8 mouse cellular contexts compared by ENCODE assay signal in genomic region chr13:55362453-55363060, GRCm38 (mm10). TPM values are rescaled to one million over a fixed set of nuclear protein-coding genes. Genes with fewer than 3 reads are reported as not detected.
DNase-seq lines count a peak whose midpoint lies in the region; ATAC-seq lines count a peak whose summit lies in the region.

Gene Lman2, minus strand, starts transcription at chr13:55362783.

- DNase-seq in c-Kit-negative CD71-positive TER-119-positive erythroid progenitor cells, embryonic 14.5 days (ENCODE audit: low read depth, low spot score), result peak; percentile 93
- DNase-seq in fibroblast of lung, adult 2 months (ENCODE audit: low read depth), result peak; percentile 99
- peak; percentile 98 for DNase-seq in kidney, postnatal 14 days
- DNase-seq in liver, embryonic 13.5 days, result peak; percentile 93
- DNase-seq in neural tube, embryonic 10.5 days (ENCODE audit: extremely low spot score, low spot score), result peak; percentile 96

- H3K4me2 ChIP-seq in heart, embryonic 14.5 days (ENCODE audit: low read length), result peak within 1 kb of the TSS; percentile 89
- H3K4me2 ChIP-seq in liver, embryonic 13.5 days, result peak within 1 kb of the TSS; percentile 84
- H3K4me2 ChIP-seq in stomach, embryonic 16.5 days (ENCODE audit: low read depth, low read length), result peak within 1 kb of the TSS; percentile 77

- peak; percentile 98 for ATAC-seq in CD4-positive, CD25-positive, alpha-beta regulatory T cell, adult 4 months
- peak; percentile 97 for ATAC-seq in heart, embryonic 14.5 days (ENCODE audit: insufficient number of reproducible peaks, insufficient read depth, low FRiP score, low read depth)
- ATAC-seq in liver, embryonic 13.5 days (ENCODE audit: low read depth), result peak; percentile 96
- peak; percentile 99 for ATAC-seq in stomach, embryonic 16.5 days (ENCODE audit: insufficient read depth, low FRiP score)

- H3K27me3 ChIP-seq in heart, embryonic 14.5 days (ENCODE audit: control insufficient read depth, insufficient read depth, low read length), result no peaks in the 10 kb centered on the region
- H3K27me3 ChIP-seq in liver, embryonic 13.5 days, result 0 out of 2 replicates have a peak, but pooled peaks cover 2% of the 10 kb centered on the region
- no peaks in the 10 kb centered on the region for H3K27me3 ChIP-seq in stomach, embryonic 16.5 days (ENCODE audit: control insufficient read depth, insufficient read depth, low read length)

- under 1% methylated on average over 35 of the region's 35 CpGs for WGBS in heart, embryonic 14.5 days
- WGBS in liver, embryonic 13.5 days (ENCODE audit: insufficient replicate concordance), result under 1% methylated on average over 35 of the region's 35 CpGs
- WGBS in stomach, embryonic 16.5 days, result under 1% methylated on average over 35 of the region's 35 CpGs

- H3K9ac ChIP-seq in heart, embryonic 14.5 days (ENCODE audit: low read length), result peak within 1 kb of the TSS; percentile 94
- H3K9ac ChIP-seq in liver, embryonic 13.5 days, result peak within 1 kb of the TSS; percentile 93
- peak within 1 kb of the TSS; percentile 96 for H3K9ac ChIP-seq in stomach, embryonic 16.5 days (ENCODE audit: low read length)

- H3K4me1 ChIP-seq in heart, embryonic 14.5 days (ENCODE audit: control insufficient read depth in 2 of 2, insufficient read depth in 2 of 2, low read length in 2 of 2), result peaks cover 3 to 13% of the 10 kb centered on the region in 2 experiments
- peaks cover 49% of the 10 kb centered on the region for H3K4me1 ChIP-seq in liver, embryonic 13.5 days (replicated peaks)
- peaks cover 14% of the 10 kb centered on the region for H3K4me1 ChIP-seq in stomach, embryonic 16.5 days (ENCODE audit: control insufficient read depth, insufficient read depth, low read length)

- peak within 1 kb of the TSS; percentile 90 to 95 for H3K4me3 ChIP-seq in heart, embryonic 14.5 days (ENCODE audit: control insufficient read depth in 1 of 2, insufficient read depth in 1 of 2, low read depth in 1 of 2, low read length in 2 of 2)
- peak within 1 kb of the TSS; percentile 93 for H3K4me3 ChIP-seq in liver, embryonic 13.5 days (replicated peaks)
- H3K4me3 ChIP-seq in stomach, embryonic 16.5 days (replicated peaks; ENCODE audit: low read length), result peak within 1 kb of the TSS; percentile 99

- H3K36me3 ChIP-seq in heart, embryonic 14.5 days (ENCODE audit: control insufficient read depth, insufficient read depth, low read length), result peaks cover 35% of the 10 kb centered on the region
- peaks cover 36% of the 10 kb centered on the region for H3K36me3 ChIP-seq in liver, embryonic 13.5 days
- H3K36me3 ChIP-seq in stomach, embryonic 16.5 days (ENCODE audit: control insufficient read depth, insufficient read depth, low read length), result peaks cover 12% of the 10 kb centered on the region; the same call in 1 of the 2 replicates

- H3K9me3 ChIP-seq in heart, embryonic 14.5 days (ENCODE audit: control insufficient read depth, low read length), result no peaks in the 10 kb centered on the region
- no peaks in the 10 kb centered on the region for H3K9me3 ChIP-seq in liver, embryonic 13.5 days (replicated peaks)
- no peaks in the 10 kb centered on the region for H3K9me3 ChIP-seq in stomach, embryonic 16.5 days (replicated peaks; ENCODE audit: control insufficient read depth, low read length)

- peak within 1 kb of the TSS; percentile 82 to 95 for H3K27ac ChIP-seq in heart, embryonic 14.5 days (replicated peaks in 1 of 2; ENCODE audit: control insufficient read depth in 1 of 2, insufficient read depth in 1 of 2, low read depth in 2 of 2, low read length in 2 of 2)
- H3K27ac ChIP-seq in liver, embryonic 13.5 days, result peak within 1 kb of the TSS; percentile 94
- H3K27ac ChIP-seq in stomach, embryonic 16.5 days (ENCODE audit: low read length), result peak within 1 kb of the TSS; percentile 97

RNA-seq across cellular contexts. Expression of gene Lman2, which starts in this region (rescaled TPM):
- 10 to 100 TPM; 59.0 to 66.4 TPM for polyA plus RNA-seq in CD4-positive, CD25-positive, alpha-beta regulatory T cell, adult 4 months (2017; shearing (Covaris generic))
- 69.5 and 73.6 TPM in 2 replicates for polyA plus RNA-seq in heart, embryonic 14.5 days (2014; fragmentation: Nextera tagmentation; extraction: Ambion mirVana)
- 59.1 and 65.6 TPM in 2 replicates for polyA plus RNA-seq in liver, embryonic 13.5 days (2015; fragmentation: Nextera tagmentation; extraction: Ambion mirVana)
- polyA plus RNA-seq in stomach, embryonic 16.5 days (2015; fragmentation: Nextera tagmentation; extraction: Ambion mirVana), result 112 and 113 TPM in 2 replicates

Comparison
In these comparisons a context has a peak if more than half of its experiments do, and no peak if none do; other contexts are left out.
1. Peak in every context shown above with its lines: DNase-seq, ATAC-seq, H3K4me3 ChIP-seq and H3K27ac ChIP-seq.